Mouse (Mus musculus) heart, embryonic 10.5 days (tissue): ENCODE data around the gene Rps6ka2. TPM values are rescaled to one million over a fixed set of nuclear protein-coding genes. Genes with fewer than 3 reads are reported as not detected.

ENCODE experiments used
- DNase-seq: peaks from one replicate; pipeline ENCODE4 v3.0.0-alpha.2; 2017; ENCODE audit warnings: low spot score
- H3K27ac ChIP-seq: fragments of 300-500 bp; sonication (generic); 2 replicates; pipeline ENCODE4 v1.5.1; 2016; ENCODE audit warnings: mild to moderate bottlenecking
- H3K27me3 ChIP-seq: fragments of 300-500 bp; sonication (generic); 2 replicates; pipeline ENCODE4 v1.6.1; 2016; ENCODE audit warnings: mild to moderate bottlenecking; ENCODE audit not compliant: poor library complexity, insufficient read depth, severe bottlenecking
- H3K36me3 ChIP-seq: fragments of 300-500 bp; sonication (generic); 2 replicates; pipeline ENCODE4 v1.6.1; 2016; ENCODE audit warnings: mild to moderate bottlenecking, moderate library complexity
- H3K4me1 ChIP-seq: fragments of 300-500 bp; sonication (generic); 2 replicates; pipeline ENCODE4 v1.6.1; 2016; ENCODE audit warnings: mild to moderate bottlenecking
- H3K4me3 ChIP-seq: fragments of 300-500 bp; sonication (generic); 2 replicates; pipeline ENCODE4 v1.5.1; 2016; ENCODE audit warnings: mild to moderate bottlenecking, moderate library complexity
- H3K9me3 ChIP-seq: fragments of 300-500 bp; sonication (generic); 2 replicates; pipeline ENCODE4 v1.6.1; 2016; ENCODE audit warnings: mild to moderate bottlenecking, moderate library complexity
- WGBS: fragments of 180-500 bp; shearing (Covaris S2); methylation state at CpG from one replicate; pipeline ENCODE4 v1.1.7; 2016; 5-methylcytosine and 5-hydroxymethylcytosine counted together
- polyA plus RNA-seq: library from polyadenylated mRNA; unstranded; fragments of >200 nt; fragmentation: Nextera tagmentation; extraction: Ambion mirVana; gene quantifications from 2 replicates; pipeline ENCODE4 v1.2.1, GENCODE M21; 2016

Rps6ka2 gene
- polyA plus RNA-seq, 1 experiment from 2014 or later, result 50.1 TPM

DNA sequence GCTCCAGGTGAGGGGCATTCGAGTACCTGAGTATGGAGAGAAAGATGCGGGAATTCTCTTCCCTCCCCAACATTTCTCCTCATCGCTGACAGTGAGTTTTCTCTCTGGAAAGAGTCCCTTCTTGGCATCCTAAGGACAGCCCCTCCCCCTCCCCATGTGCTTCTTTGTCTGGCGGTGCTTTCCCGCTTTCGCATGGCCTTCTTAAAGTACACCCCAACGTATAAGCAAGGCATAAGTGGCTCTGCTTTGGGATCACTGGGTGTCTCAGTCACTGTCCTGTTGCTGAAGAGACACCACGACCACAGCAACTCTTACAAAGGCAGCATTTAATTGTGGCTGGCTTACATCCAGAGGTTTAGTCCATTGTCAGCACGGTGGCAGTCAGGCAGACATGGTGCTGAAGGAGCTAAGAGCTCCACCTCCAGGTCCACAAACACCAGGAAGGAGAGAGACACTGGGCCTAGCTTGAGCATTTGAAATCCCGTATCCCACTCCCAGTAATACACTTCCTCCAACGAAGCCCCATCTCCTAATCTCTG lies 47.9 kb downstream of the Rps6ka2 start:
- Histone ChIP-seq H3K4me3 (no peak overlapping the region), H3K9me3 (no peaks in the 10 kb centered on the region), H3K27ac (peak overlapping the region; percentile 49), H3K4me1 (peaks cover 86% of the 10 kb centered on the region), H3K36me3 (peaks cover 7% of the 10 kb centered on the region; the same call in 1 of the 2 replicates), H3K27me3 (no peaks in the 10 kb centered on the region)
- 72% methylated on average over 11 of the region's 11 CpGs for WGBS
- DNase-seq, result no peak

DNA sequence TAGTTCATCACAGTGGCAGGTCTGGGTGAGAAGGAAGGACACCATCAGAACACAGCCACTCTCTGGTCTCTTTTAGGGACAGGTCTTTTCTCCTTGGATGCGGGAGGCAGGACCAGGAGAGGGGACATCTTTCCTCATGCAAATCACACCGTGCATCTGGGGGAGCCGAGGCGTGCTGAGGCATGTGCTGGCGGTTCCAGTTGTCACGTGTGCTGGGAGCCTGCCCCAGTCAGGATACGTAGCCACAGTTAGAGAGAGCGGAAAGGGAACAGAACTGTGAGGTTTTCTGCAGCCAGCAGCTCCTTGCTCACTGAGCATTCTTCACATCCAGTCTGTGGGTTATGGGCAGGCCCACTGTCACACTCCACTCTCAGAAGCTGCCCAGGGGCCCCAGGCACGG lies 48.5 kb downstream of the Rps6ka2 start:
- no peak for DNase-seq
- no peaks in the 10 kb centered on the region for H3K9me3 ChIP-seq
- peaks cover 7% of the 10 kb centered on the region; the same call in 1 of the 2 replicates for H3K36me3 ChIP-seq
- H3K27me3 ChIP-seq, result no peaks in the 10 kb centered on the region
- H3K27ac ChIP-seq, result peak overlapping the region; percentile 71
- H3K4me1 ChIP-seq, result peaks cover 81% of the 10 kb centered on the region
- H3K4me3 ChIP-seq, result no peak overlapping the region
- 83% methylated on average over 9 of the region's 9 CpGs for WGBS

DNA sequence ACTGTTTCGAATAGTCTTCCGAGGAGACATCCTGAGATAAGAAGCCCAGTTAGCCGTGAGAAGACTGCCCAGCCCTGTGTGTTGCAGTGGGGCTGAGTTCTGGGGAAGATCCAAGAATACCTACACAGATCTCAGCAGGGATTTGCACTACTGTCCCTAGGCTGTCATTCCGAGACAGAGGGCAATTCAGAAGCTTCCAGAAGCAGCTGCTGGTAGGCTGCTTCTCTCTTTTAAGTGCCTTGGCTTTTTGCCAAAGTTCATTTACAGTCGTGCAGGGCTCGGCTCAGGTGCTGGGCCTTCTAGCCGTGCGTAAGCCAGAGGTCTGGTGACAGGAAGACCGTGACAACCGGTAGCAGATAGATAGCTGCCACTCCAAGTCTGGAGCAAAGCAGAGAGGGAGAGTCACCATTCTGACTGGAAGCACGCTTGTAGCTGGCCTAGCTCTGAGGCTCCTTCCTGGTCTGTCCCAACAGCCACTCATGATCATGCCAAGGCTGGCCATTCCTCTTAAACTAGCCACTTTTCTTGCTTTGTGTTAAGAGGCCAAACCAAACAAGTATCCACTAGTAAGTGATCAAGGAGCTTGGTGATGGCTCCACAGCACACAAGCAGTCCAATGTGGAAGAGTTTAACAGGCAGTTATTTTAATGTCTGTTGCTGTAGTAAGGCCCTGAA lies 49.3 kb downstream of the Rps6ka2 start:
- no peak for DNase-seq
- Histone ChIP-seq H3K27ac (peak overlapping the region; percentile 71), H3K4me1 (peaks cover 73% of the 10 kb centered on the region), H3K4me3 (no peak overlapping the region), H3K9me3 (no peaks in the 10 kb centered on the region), H3K36me3 (peaks cover 7% of the 10 kb centered on the region; the same call in 1 of the 2 replicates), H3K27me3 (no peaks in the 10 kb centered on the region)
- 20% methylated on average over 11 of the region's 11 CpGs for WGBS

DNA sequence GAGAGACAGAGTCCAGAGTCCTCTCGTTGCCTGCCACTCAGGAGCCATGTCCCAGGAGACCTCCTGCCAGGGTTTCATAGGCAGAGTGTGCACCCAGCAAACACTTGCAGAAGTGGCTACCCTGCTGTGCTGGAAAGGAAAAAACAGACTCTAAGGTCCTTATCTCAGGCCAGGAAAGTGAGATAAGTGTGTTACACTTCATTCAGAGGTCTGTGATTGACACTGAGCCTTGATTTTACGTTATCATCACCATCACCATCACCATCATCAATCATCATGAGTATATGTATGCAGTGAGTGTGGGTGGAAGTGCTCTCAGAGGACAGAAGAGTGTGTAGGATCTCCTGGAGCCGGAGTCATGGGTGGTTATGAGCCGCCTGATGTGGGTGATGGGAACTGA lies 51.4 kb downstream of the Rps6ka2 start:
- Histone ChIP-seq H3K9me3 (no peaks in the 10 kb centered on the region), H3K4me3 (no peak overlapping the region), H3K4me1 (peaks cover 52% of the 10 kb centered on the region), H3K27me3 (no peaks in the 10 kb centered on the region), H3K27ac (0 out of 2 replicates have a peak overlapping the region, but pooled peaks have one; percentile 25), H3K36me3 (peaks cover 7% of the 10 kb centered on the region; the same call in 1 of the 2 replicates)
- no peak for DNase-seq
- 68% methylated on average over 4 of the region's 4 CpGs for WGBS

DNA sequence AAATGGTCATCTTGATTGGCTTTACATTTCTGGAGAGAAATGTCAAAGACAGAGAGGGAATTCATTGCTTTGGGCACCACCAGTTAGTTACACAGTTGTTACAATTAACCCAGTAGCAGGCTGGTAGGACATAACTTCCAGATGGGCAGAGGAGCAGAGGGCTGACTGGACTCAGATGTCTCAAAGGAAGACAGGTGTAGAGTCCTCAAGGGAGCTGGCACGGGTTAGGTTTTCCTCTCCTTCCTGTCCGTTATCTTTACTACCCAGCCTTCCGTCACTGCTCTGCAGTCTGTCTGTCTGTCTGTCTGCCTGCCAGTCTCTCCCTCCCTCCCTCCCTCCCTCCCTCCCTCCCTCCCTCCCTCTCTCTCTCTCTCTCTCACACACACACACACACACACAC lies 52.3 kb downstream of the Rps6ka2 start:
- H3K4me3 ChIP-seq, result no peak overlapping the region
- peaks cover 55% of the 10 kb centered on the region for H3K4me1 ChIP-seq
- H3K36me3 ChIP-seq, result peaks cover 7% of the 10 kb centered on the region; the same call in 1 of the 2 replicates
- no peaks in the 10 kb centered on the region for H3K27me3 ChIP-seq
- 72% methylated on average over 3 of the region's 3 CpGs for WGBS
- no peaks in the 10 kb centered on the region for H3K9me3 ChIP-seq
- DNase-seq, result no peak
- H3K27ac ChIP-seq, result no peak overlapping the region; the same call in 1 of the 2 replicates

DNA sequence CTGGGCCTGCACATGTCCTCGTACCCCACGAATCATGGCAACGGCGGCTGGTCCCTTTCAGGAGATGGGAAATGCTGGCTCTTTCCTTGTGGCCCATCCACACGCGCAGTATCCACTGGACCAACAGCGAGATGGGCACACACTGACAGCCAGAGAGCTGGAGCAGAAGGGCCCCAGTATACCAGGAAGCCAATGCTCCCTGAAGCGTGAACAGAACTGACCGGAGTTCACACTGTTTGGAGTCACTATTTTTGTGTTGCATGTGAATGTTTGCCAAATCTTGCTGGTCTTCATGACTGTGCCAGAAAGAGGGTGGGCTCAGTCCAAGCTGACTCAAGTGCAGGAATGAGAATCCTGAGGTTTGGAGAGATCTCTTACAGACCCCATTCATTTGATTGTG lies 58.6 kb downstream of the Rps6ka2 start:
- H3K27ac ChIP-seq, result 0 out of 2 replicates have a peak overlapping the region, but pooled peaks have one; percentile 1
- DNase-seq, result no peak
- H3K36me3 ChIP-seq, result peaks cover 14% of the 10 kb centered on the region
- H3K27me3 ChIP-seq, result no peaks in the 10 kb centered on the region
- 88% methylated on average over 9 of the region's 9 CpGs for WGBS
- H3K4me3 ChIP-seq, result no peak overlapping the region
- H3K4me1 ChIP-seq, result peaks cover 36% of the 10 kb centered on the region
- H3K9me3 ChIP-seq, result no peaks in the 10 kb centered on the region

DNA sequence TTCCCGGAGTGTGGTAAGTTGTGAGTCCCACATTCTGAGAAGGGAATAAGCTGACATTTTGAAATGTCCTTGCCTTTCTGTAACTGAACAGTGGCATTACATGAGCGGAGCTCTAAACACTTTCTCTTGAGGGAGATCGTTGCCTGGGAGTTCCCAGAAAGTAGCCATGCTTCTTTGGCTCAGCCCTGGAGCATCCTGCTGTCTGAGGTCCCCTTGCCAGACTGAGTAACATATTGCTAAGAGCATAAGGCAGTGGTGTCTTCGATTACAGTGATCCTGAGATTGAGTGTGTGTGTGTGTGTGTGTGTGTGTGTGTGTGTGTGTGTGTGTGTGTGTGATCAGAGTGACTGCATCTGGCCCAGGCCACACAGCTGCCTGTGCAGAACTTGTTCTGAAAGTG lies 61.4 kb downstream of the Rps6ka2 start:
- WGBS, result 83% methylated on average over 4 of the region's 4 CpGs
- Histone ChIP-seq H3K9me3 (no peaks in the 10 kb centered on the region), H3K4me1 (peaks cover 36% of the 10 kb centered on the region), H3K4me3 (no peak overlapping the region), H3K27me3 (no peaks in the 10 kb centered on the region), H3K36me3 (peaks cover 30% of the 10 kb centered on the region), H3K27ac (no peak overlapping the region)
- DNase-seq, result no peak

DNA sequence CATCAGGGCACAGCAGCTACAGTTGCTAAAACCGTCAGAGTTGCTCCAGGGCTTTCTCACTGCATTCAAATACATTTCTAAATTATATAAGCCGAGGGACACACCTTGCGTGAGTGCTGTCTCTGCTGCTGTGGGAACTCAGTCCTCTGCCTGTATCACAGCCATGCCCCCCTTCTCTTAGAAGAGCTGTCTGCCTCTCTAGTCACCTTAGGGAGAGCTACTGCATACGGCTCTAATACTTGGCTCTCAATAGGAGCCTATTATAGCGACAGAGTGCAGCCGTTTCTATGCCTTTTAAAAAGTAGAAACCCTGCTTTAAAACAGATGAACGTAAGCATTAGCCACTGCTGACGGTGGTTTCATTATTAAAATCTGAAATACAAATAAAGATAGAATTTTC lies 61.9 kb downstream of the Rps6ka2 start:
- 82% methylated on average over 8 of the region's 8 CpGs for WGBS
- no peaks in the 10 kb centered on the region for H3K27me3 ChIP-seq
- no peak for DNase-seq

DNA sequence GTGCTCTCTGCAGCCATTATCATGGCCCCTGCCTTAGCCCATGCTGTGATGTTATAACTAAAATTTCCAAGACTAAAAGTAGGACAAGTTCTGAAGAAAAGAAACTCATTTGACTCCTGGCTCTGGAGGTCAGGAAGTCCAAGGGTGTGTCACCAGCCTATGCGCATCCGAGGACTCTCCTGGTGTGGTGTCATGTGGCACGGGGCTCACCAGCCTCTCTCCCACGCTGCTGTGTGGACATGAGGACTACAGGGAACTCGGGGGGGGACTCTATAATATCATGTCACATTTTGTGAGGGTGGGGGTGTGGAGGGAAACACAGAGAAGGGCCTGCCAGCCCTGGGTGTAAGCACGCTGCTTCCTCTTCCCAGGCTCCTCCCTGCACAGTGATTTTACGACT lies 62.5 kb downstream of the Rps6ka2 start:
- 72% methylated on average over 7 of the region's 7 CpGs for WGBS
- DNase-seq, result no peak
- Histone ChIP-seq H3K4me1 (peaks cover 25% of the 10 kb centered on the region), H3K36me3 (peaks cover 39% of the 10 kb centered on the region), H3K4me3 (no peak overlapping the region), H3K27ac (no peak overlapping the region), H3K9me3 (no peaks in the 10 kb centered on the region), H3K27me3 (no peaks in the 10 kb centered on the region)

More for the DNA sequence above, 61.9 kb downstream of the Rps6ka2 start:
- H3K27ac ChIP-seq, result no peak overlapping the region
- H3K4me3 ChIP-seq, result no peak overlapping the region
- H3K36me3 ChIP-seq, result peaks cover 34% of the 10 kb centered on the region
- H3K4me1 ChIP-seq, result peaks cover 31% of the 10 kb centered on the region
- no peaks in the 10 kb centered on the region for H3K9me3 ChIP-seq

DNA sequence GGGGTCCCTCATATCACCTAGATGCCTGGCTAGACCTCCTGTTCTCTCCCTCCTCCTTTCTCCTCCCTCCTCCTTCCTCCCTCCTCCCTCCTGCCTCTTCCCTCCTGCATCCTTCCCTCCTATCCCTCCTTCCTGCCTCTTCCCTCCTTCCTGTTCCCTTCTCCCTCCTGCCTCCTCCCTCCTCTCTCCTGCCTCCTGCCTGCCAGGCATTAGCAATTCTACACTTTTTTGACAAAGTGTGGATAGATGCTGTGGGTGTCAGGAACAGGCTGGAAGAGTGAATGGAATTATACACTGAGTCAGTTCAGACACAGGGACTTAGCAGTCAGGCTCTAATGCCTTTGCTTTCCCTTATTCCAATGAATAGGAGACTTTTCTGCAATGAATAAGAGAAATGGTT lies 63.3 kb downstream of the Rps6ka2 start:
- no peaks in the 10 kb centered on the region for H3K9me3 ChIP-seq
- no peaks in the 10 kb centered on the region for H3K27me3 ChIP-seq
- H3K27ac ChIP-seq, result no peak overlapping the region
- peaks cover 20% of the 10 kb centered on the region for H3K4me1 ChIP-seq
- H3K4me3 ChIP-seq, result no peak overlapping the region
- no peak for DNase-seq
- peaks cover 47% of the 10 kb centered on the region for H3K36me3 ChIP-seq

DNA sequence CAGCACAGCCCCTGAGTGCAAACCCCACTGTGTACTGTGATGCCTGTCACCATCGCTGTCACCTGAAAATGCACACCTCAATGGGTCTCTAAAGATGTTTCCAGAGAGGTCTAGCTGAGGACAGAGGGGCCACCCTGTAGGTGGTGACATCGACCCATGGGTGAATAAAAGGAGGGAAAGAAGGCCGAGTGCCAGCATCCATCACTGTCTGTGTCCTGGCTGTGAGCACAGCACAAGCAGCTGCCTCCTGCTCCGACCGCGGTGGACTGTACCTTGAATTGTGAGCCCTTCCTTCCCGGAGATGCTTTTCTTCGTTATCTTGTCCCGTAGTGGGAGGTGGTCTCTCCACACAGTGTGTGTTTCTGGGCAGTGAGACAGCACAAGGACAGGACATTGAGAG lies 67.8 kb downstream of the Rps6ka2 start:
- 86% methylated on average over 9 of the region's 9 CpGs for whole genome bisulfite sequencing

DNA sequence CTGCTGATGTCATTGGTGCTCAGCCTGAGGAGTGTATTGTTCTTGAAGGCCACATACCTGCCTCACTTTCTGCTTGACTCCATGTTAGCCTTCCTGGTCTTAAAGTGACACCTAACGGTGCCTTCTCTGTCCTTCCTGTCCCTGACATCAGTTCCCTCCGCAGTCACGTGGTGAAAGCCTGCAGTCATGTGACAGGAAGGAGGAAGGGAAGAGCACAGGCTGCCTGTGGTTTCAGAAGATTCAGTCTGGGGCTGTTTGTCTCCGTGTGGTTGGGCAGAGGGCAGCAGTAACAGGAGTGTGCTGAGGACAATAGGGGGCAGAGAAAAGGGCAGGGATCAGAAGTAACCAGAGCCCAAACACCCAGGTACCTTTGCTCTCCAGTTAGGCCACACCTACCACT lies 68.9 kb downstream of the Rps6ka2 start:
- H3K36me3 ChIP-seq, result peaks cover 47% of the 10 kb centered on the region
- WGBS, result 78% methylated on average over 4 of the region's 4 CpGs
- DNase-seq, result no peak
- H3K9me3 ChIP-seq, result no peaks in the 10 kb centered on the region
- no peaks in the 10 kb centered on the region for H3K27me3 ChIP-seq
- no peak overlapping the region for H3K27ac ChIP-seq
- H3K4me3 ChIP-seq, result no peak overlapping the region
- H3K4me1 ChIP-seq, result no peaks in the 10 kb centered on the region

More for the DNA sequence above, 67.8 kb downstream of the Rps6ka2 start:
- H3K4me3 ChIP-seq, result no peak overlapping the region
- no peaks in the 10 kb centered on the region for H3K27me3 ChIP-seq
- H3K27ac ChIP-seq, result no peak overlapping the region
- DNase-seq, result no peak
- no peaks in the 10 kb centered on the region for H3K9me3 ChIP-seq
- peaks cover 6% of the 10 kb centered on the region for H3K4me1 ChIP-seq
- peaks cover 50% of the 10 kb centered on the region for H3K36me3 ChIP-seq

DNA sequence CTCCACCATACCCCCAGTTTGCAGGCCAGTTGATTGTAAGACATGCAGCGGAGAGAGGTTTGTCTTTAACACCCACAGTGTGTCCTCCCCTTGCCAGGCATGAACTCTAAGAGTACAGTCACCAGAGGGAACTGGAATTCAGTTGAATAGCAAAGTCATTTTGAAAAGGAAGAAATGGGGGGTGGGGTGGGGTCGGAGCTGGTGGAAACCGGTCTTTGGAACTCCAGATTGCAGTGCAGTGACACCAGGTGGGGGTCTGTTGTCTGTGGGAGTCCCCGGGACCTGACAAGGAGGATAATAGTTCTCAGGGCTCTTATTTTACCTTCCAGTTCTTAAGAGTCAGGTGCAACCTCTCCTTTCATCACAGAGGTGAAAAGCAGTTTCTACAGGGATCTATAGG lies 70.6 kb downstream of the Rps6ka2 start:
- Histone ChIP-seq H3K4me1 (no peaks in the 10 kb centered on the region), H3K27me3 (no peaks in the 10 kb centered on the region), H3K27ac (no peak overlapping the region), H3K36me3 (peaks cover 39% of the 10 kb centered on the region), H3K4me3 (no peak overlapping the region), H3K9me3 (no peaks in the 10 kb centered on the region)
- no peak for DNase-seq
- WGBS, result 84% methylated on average over 4 of the region's 4 CpGs
